Mouse (Mus musculus): Measurements from ENCODE around the gene Bola3.

Bola3 gene

DNA sequence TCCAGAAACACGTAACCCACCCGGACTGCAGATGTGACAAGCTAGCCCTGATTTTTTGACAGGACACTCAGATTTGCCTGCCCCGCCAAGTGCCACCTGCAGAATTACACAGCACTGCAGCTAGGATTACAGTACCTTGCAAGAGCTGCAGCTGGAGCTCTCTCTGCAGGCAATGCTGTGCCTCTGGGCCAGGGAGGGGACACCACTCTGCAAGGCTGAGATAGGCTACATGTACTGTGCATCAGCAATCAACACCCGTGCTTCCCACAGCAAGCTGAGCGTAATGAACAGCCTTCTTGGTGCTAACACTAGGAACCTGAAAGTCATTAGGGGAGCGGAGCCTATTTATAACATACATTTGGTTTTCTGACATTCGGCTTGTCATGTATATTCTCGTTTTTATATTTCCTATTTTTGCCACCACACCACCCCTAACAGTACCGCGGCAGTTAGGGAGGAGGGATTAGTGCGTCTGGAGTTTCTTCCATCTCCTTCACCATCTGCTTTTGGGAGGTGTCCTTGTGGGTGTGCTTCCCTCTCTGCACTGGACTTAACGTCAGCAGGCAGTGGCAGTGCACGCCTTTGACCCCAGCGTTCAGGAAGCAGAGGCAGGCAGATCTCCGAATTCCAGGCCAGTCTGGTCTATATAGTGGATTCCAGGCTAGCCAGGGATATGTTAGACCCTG lies 46.7 kb downstream of the Bola3 start:
- DNase-seq (ENCODE audit: low spot score in 2 of 2), result no peak

GRCm38 (mm10) chr6:83396711-83397110 lies 47.8 kb downstream of the Bola3 start:
- DNase-seq (ENCODE audit: low spot score in 2 of 2), result no peak

GRCm38 (mm10) chr6:83397728-83398127 lies 48.8 kb downstream of the Bola3 start:
- no peak for DNase-seq (ENCODE audit: low spot score in 2 of 2)

GRCm38 (mm10) chr6:83399790-83400189 lies 50.8 kb downstream of the Bola3 start:
- DNase-seq (ENCODE audit: low spot score in 2 of 2), result no peak

DNA sequence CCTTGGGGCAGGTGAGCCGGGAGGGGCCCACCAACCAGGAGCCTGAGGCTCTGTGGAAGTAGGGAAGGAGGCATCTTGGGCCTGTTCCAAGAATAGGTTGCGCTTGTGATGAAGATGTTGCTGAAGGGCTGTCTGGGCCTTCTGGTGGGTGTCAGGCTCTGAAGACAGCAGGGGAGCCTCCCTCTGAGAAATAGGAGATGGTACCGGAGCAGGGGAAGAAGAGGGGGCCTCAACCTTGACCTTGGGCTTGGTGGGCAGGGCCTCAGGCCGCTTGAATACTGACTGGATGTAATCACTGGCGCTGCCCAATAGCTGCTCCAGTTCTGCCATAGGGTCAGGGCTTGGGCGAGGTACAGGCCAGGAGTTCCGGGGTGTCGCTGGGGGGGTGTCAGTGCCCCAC lies 54.5 kb downstream of the Bola3 start:
- no peak for DNase-seq (ENCODE audit: low spot score in 2 of 2)

DNA sequence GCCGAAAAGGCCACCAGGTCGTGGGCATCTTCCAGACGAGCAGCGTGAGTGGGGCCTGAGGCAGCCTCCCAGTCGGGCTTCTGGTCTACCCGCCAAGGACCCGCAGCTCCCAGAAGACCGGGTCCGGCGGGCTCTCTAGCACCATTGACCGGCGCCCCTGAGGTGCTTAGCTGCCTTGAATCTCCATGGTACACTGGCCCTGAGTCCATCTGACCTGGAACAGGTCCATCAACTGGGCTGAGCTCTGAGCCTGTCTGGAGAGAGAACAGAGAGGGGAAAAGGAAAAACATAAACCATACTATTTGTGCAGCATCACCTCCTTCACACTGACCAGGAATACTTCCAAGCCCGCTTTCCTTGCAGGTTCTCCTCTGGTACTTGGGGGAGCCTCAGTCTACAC lies 55.6 kb downstream of the Bola3 start:
- no peak for DNase-seq (ENCODE audit: low spot score in 2 of 2)

- DNase-seq (ENCODE audit: low spot score in 2 of 2), result no peak
Measured at GRCm38 (mm10) chr6:83405511-83406064, 56.6 kb downstream of the Bola3 start.

DNA sequence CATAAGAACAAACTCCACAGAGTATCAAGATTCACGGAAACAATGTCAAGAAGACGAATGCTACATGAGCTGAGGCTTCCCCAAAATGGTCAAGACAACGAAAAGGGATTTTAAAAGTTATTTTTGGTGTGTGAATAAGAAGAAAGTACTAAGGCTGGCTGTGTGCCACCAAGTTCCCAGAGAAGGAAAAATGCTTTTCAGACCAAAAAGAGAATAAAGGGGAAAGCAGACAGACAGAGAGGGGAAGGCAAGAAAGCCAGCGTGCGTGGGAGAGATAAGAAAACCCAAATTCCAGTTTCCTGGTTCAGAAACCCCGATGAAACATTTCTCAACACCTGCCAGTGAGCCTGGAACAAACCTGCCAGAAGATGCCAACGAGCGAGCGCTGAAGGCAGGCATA lies 59.6 kb downstream of the Bola3 start:
- peak in 1 of 2 experiments; percentile 29 for DNase-seq (ENCODE audit: low spot score in 2 of 2)
